Mouse (Mus musculus): ENCODE results near the gene Tmem30b. TPM values are rescaled to one million over a fixed set of nuclear protein-coding genes. Genes with fewer than 3 reads are reported as not detected.

Gene Tmem30b
- polyA plus RNA-seq, 1 experiment from 2014 or later = 1.8 TPM

GRCm38 (mm10) chr12:73525254-73525885, 20.8 kb downstream of the Tmem30b start:
- Histone ChIP-seq H3K27ac (no peak overlapping the region), H3K9me3 (no peaks in the 10 kb centered on the region), H3K27me3 (replicated peaks) (no peaks in the 10 kb centered on the region), H3K4me2 (replicated peaks) (no peak overlapping the region), H3K9ac (no peak overlapping the region), H3K36me3 (no peaks in the 10 kb centered on the region), H3K4me1 (peaks cover 3% of the 10 kb centered on the region; the same call in 1 of the 2 replicates), H3K4me3 (no peak overlapping the region)
- 46% methylated on average over 8 of the region's 8 CpGs for WGBS
- ATAC-seq (ENCODE audit: low FRiP score, low read depth) = no peak

DNA sequence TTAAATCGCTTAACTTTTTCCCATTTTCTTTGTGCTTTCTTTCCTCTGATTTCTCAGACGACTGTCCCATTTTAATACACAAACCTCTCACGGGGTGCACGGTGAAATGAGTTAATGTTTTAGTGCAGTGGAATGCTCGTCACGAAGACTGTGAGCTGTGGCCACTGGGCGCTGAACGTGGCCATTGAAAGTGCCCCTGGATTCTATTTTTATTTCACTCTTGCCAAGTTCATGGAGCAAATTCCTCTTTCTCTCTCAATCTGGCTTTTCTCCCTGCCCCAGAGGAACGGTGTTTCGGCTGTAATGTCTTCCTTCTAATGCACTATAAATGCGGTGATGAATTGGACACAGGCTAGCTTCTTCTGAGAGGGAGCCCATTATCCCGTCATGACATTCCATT, 23.1 kb downstream of the Tmem30b start:
- 82% methylated on average over 12 of the region's 12 CpGs for WGBS

DNA sequence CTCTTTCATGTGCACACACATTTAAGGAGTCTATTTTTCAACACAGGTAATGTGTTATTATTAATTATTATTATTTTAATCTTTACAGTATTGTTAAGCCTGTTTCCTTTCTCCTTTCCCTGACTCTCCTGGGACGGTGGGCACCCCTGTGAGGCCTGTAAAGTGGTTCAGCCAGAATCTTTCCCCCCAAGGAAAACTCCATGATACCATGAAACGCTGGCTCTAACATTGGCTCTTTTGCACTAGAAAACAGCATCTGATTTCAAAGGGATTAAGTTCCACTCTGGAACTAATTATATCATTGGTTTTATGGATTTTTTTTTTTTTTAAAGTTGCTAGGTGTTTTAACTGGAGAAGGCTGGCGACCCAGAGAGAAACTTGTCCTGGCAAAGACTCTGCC, 24.2 kb downstream of the Tmem30b start:
- H3K36me3 ChIP-seq = no peaks in the 10 kb centered on the region

More for the DNA sequence above, 23.1 kb downstream of the Tmem30b start:
- Histone ChIP-seq H3K9me3 (no peaks in the 10 kb centered on the region), H3K4me2 (replicated peaks) (no peak overlapping the region), H3K27me3 (replicated peaks) (no peaks in the 10 kb centered on the region; the same call in 1 of the 2 replicates), H3K4me3 (no peak overlapping the region), H3K4me1 (peaks cover 3% of the 10 kb centered on the region; the same call in 1 of the 2 replicates), H3K36me3 (no peaks in the 10 kb centered on the region), H3K9ac (no peak overlapping the region), H3K27ac (no peak overlapping the region)
- ATAC-seq (ENCODE audit: low FRiP score, low read depth) = no peak

DNA sequence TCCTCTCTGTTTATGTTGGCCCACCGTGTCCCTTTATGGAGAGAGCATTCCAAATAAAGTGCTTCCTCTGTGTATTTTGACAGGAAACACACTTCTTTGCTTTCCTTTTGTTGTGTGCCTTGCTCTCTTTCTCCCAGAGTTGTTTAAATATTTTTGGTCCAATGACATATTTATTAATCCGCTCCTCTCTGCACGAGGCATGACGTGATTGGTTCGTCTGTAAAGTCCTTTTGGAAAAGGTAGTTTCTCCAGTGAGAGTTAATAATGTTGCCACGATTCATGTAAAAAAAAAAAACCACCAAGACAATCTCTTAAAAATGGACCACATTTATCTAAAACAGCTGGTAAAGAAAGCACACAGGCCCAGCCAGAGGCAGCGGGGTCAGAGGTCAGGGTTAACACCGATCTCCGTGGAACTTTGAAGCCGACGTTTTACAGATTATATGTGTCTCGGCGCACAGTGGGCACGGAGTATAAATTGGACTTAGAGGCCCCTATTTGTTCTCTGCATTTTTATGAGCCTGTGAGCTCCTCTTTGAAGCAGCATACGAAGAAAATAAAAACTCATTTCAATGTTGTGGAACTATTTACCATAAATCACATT, 24.9 kb downstream of the Tmem30b start:
- 61% methylated on average over 15 of the region's 15 CpGs for WGBS
- no peak overlapping the region for H3K27ac ChIP-seq
- no peak for ATAC-seq (ENCODE audit: low FRiP score, low read depth)
- no peaks in the 10 kb centered on the region; the same call in 1 of the 2 replicates for H3K27me3 ChIP-seq (replicated peaks)
- H3K4me2 ChIP-seq (replicated peaks) = no peak overlapping the region
- no peak overlapping the region for H3K9ac ChIP-seq
- H3K9me3 ChIP-seq = no peaks in the 10 kb centered on the region
- peaks cover 3% of the 10 kb centered on the region; the same call in 1 of the 2 replicates for H3K4me1 ChIP-seq
- H3K4me3 ChIP-seq = no peak overlapping the region
- H3K36me3 ChIP-seq = no peaks in the 10 kb centered on the region

More for the DNA sequence above, 24.2 kb downstream of the Tmem30b start:
- no peak for ATAC-seq (ENCODE audit: low FRiP score, low read depth)
- Histone ChIP-seq H3K27ac (no peak overlapping the region), H3K4me1 (peaks cover 3% of the 10 kb centered on the region; the same call in 1 of the 2 replicates), H3K4me3 (no peak overlapping the region), H3K4me2 (replicated peaks) (no peak overlapping the region), H3K27me3 (replicated peaks) (no peaks in the 10 kb centered on the region; the same call in 1 of the 2 replicates), H3K9me3 (no peaks in the 10 kb centered on the region), H3K9ac (no peak overlapping the region)
- WGBS = 67% methylated on average over 3 of the region's 3 CpGs

DNA sequence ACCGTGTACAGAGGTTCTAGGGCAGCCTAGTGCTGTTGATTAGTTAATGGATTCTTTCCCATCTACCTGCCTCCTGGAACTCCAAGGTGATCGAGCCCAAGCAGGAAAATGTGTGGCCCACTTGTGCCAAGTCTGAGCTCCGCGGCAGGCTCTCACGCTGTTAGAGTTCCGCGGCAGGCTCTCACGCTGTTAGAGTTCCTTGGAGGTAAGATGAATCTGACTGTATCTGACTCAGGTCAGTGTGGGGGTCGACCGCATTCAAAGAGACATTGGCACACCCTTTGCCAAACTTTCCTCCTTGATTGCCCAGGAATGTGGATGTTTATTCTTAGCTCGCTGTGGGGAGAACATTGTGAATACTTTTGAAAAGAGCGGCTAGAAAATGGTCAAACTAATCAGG, 28.4 kb downstream of the Tmem30b start:
- ATAC-seq (ENCODE audit: low FRiP score, low read depth) = no peak

GRCm38 (mm10) chr12:73517022-73517709, 29.0 kb downstream of the Tmem30b start:
- no peaks in the 10 kb centered on the region for H3K36me3 ChIP-seq
- 42% methylated on average over 15 of the region's 15 CpGs for WGBS
- H3K4me2 ChIP-seq (replicated peaks) = peak overlapping the region; percentile 12
- no peaks in the 10 kb centered on the region for H3K9me3 ChIP-seq
- no peak overlapping the region for H3K9ac ChIP-seq
- no peaks in the 10 kb centered on the region for H3K4me1 ChIP-seq
- no peak overlapping the region for H3K4me3 ChIP-seq
- H3K27ac ChIP-seq = no peak overlapping the region
- peak; percentile 66; the same call in 1 of the 2 replicates for ATAC-seq (ENCODE audit: low FRiP score, low read depth)
- no peaks in the 10 kb centered on the region; the same call in 1 of the 2 replicates for H3K27me3 ChIP-seq (replicated peaks)

More for the DNA sequence above, 28.4 kb downstream of the Tmem30b start:
- no peak overlapping the region for H3K4me2 ChIP-seq (replicated peaks)
- H3K36me3 ChIP-seq = no peaks in the 10 kb centered on the region
- H3K4me1 ChIP-seq = no peaks in the 10 kb centered on the region
- no peaks in the 10 kb centered on the region; the same call in 1 of the 2 replicates for H3K27me3 ChIP-seq (replicated peaks)
- H3K4me3 ChIP-seq = no peak overlapping the region
- H3K9me3 ChIP-seq = no peaks in the 10 kb centered on the region
- 75% methylated on average over 12 of the region's 12 CpGs for WGBS
- no peak overlapping the region for H3K9ac ChIP-seq
- H3K27ac ChIP-seq = no peak overlapping the region

- Histone ChIP-seq H3K4me3 (no peak overlapping the region), H3K4me2 (replicated peaks) (no peak overlapping the region), H3K9ac (no peak overlapping the region), H3K36me3 (no peaks in the 10 kb centered on the region), H3K27ac (no peak overlapping the region), H3K9me3 (no peaks in the 10 kb centered on the region), H3K27me3 (replicated peaks) (no peaks in the 10 kb centered on the region; the same call in 1 of the 2 replicates), H3K4me1 (no peaks in the 10 kb centered on the region)
- ATAC-seq (ENCODE audit: low FRiP score, low read depth) = no peak
- WGBS = 89% methylated on average over 8 of the region's 8 CpGs
Observed at GRCm38 (mm10) chr12:73516516-73516915, 29.7 kb downstream of the Tmem30b start.

DNA sequence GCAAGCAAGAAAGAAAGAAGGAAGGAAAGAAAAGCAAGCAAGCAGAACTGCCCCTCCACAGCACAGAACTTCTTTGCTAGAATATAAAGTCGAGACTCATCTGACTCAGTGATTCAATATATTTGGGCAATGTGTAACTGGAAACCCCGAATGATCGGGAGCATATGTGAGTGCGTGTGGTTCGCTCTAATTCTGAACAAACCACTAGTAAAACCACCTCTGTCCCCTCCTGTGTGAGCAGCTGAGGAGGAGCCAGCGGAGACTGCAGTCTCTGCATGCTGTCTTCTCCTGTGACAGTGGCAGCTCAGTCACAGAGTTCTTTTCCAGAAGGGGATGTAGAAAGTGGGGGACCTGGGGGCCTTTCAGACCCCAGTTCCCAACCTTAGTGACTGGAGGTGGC, 31.5 kb downstream of the Tmem30b start:
- Histone ChIP-seq H3K27ac (no peak overlapping the region), H3K4me3 (no peak overlapping the region), H3K9ac (no peak overlapping the region), H3K9me3 (no peaks in the 10 kb centered on the region), H3K4me2 (replicated peaks) (no peak overlapping the region), H3K4me1 (no peaks in the 10 kb centered on the region), H3K36me3 (no peaks in the 10 kb centered on the region), H3K27me3 (replicated peaks) (no peaks in the 10 kb centered on the region; the same call in 1 of the 2 replicates)
- no peak for ATAC-seq (ENCODE audit: low FRiP score, low read depth)
- WGBS = 70% methylated on average over 6 of the region's 6 CpGs

DNA sequence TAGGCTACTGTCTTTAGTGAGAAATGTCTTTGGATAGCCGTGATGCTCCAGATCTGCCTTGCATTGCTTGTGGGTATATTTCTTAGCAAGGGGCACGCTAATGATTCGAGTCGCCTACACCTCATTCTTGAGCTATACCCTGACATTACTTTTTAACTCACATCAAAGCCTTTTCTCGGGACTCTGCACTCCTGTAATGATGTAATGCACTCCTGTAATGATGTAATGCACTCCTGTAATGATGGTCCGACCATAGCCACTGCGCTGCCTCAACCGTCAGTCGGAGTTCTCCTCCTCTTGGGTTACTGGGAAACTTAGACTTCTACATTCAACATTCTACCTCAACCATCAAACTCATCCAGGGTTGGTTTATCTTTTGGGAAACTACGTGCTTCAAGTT, 32.2 kb downstream of the Tmem30b start:
- 90% methylated on average over 10 of the region's 10 CpGs for WGBS
- H3K27me3 ChIP-seq (replicated peaks) = no peaks in the 10 kb centered on the region; the same call in 1 of the 2 replicates

GRCm38 (mm10) chr12:73511467-73512047, 34.6 kb downstream of the Tmem30b start:
- Histone ChIP-seq H3K27ac (no peak overlapping the region), H3K4me2 (replicated peaks) (no peak overlapping the region), H3K36me3 (no peaks in the 10 kb centered on the region), H3K9ac (no peak overlapping the region), H3K27me3 (replicated peaks) (no peaks in the 10 kb centered on the region), H3K9me3 (no peaks in the 10 kb centered on the region), H3K4me1 (no peaks in the 10 kb centered on the region), H3K4me3 (no peak overlapping the region)
- 74% methylated on average over 16 of the region's 16 CpGs for WGBS
- ATAC-seq (ENCODE audit: low FRiP score, low read depth) = no peak

More for the DNA sequence above, 32.2 kb downstream of the Tmem30b start:
- no peak for ATAC-seq (ENCODE audit: low FRiP score, low read depth)
- no peaks in the 10 kb centered on the region for H3K9me3 ChIP-seq
- no peaks in the 10 kb centered on the region for H3K36me3 ChIP-seq
- no peaks in the 10 kb centered on the region for H3K4me1 ChIP-seq
- no peak overlapping the region for H3K27ac ChIP-seq
- H3K4me2 ChIP-seq (replicated peaks) = no peak overlapping the region
- no peak overlapping the region for H3K4me3 ChIP-seq
- no peak overlapping the region for H3K9ac ChIP-seq

- no peak for ATAC-seq (ENCODE audit: low FRiP score, low read depth)
- H3K4me1 ChIP-seq = no peaks in the 10 kb centered on the region
- 82% methylated on average over 14 of the region's 14 CpGs for WGBS
Observed at GRCm38 (mm10) chr12:73507105-73507504, 39.1 kb downstream of the Tmem30b start.

GRCm38 (mm10) chr12:73506648-73507047, 39.5 kb downstream of the Tmem30b start:
- 95% methylated on average over 5 of the region's 5 CpGs for WGBS
- no peak overlapping the region for H3K4me2 ChIP-seq (replicated peaks)
- no peak overlapping the region for H3K27ac ChIP-seq
- ATAC-seq (ENCODE audit: low FRiP score, low read depth) = no peak
- no peaks in the 10 kb centered on the region for H3K9me3 ChIP-seq
- H3K27me3 ChIP-seq (replicated peaks) = no peaks in the 10 kb centered on the region
- no peak overlapping the region for H3K9ac ChIP-seq
- no peaks in the 10 kb centered on the region for H3K36me3 ChIP-seq
- no peaks in the 10 kb centered on the region for H3K4me1 ChIP-seq
- no peak overlapping the region for H3K4me3 ChIP-seq

More at GRCm38 (mm10) chr12:73507105-73507504, 39.1 kb downstream of the Tmem30b start:
- H3K9ac ChIP-seq = no peak overlapping the region
- H3K4me2 ChIP-seq (replicated peaks) = no peak overlapping the region
- H3K9me3 ChIP-seq = no peaks in the 10 kb centered on the region
- H3K27me3 ChIP-seq (replicated peaks) = no peaks in the 10 kb centered on the region
- H3K4me3 ChIP-seq = no peak overlapping the region
- H3K36me3 ChIP-seq = no peaks in the 10 kb centered on the region
- no peak overlapping the region for H3K27ac ChIP-seq
